Mouse (Mus musculus) embryonic stem cell, embryonic (primary cell): ENCODE measurements at regions not wholly inside any gene's neighbourhood (a gene's known extent, or its start where the extent isn't known, plus 50 kb on each side); places are given as distances from the start of the nearest gene placed in this dataset.

Experiments used
- CTCF ChIA-PET, 4 experiments: fragments of 300-600 bp in 2 of 4; fragments of 350-600 bp in 2 of 4; sonication (Branson Sonifier 250); formaldehyde crosslinking; loops; one replicate each; lab custom pipeline; 2022; ENCODE audit warnings: inconsistent platforms in 2 of 4; lab: Charles Lee
- POLR2A ChIA-PET, 4 experiments: fragments of 300-600 bp in 2 of 4; fragments of 350-600 bp in 2 of 4; sonication (Branson Sonifier 250); formaldehyde crosslinking; loops; one replicate each; lab custom pipeline; 2022; ENCODE audit warnings: antibody characterized with exemption in 4 of 4, inconsistent platforms in 1 of 4; lab: Charles Lee

- POLR2A ChIA-PET: interaction anchor here in 1 of 4 experiments (0.5 kb wide), 1 partner anchor 699 kb away, joined by 3 read pairs; no protein-coding TSS in a partner anchor
Measured at GRCm38 (mm10) chr19:34421171-34421570, 53.8 kb downstream of the Ch25h start.

GRCm38 (mm10) chr19:34420293-34420792 lies 54.6 kb downstream of the Ch25h start:
- ChIA-PET CTCF (no interaction called here), POLR2A (no interaction called here)

More at GRCm38 (mm10) chr19:34421171-34421570, 53.8 kb downstream of the Ch25h start:
- CTCF ChIA-PET: no interaction called here

GRCm38 (mm10) chr19:34407176-34407575 lies 67.8 kb downstream of the Ch25h start:
- ChIA-PET POLR2A (no interaction called here), CTCF (no interaction called here)

GRCm38 (mm10) chr19:34406710-34407109 lies 68.3 kb downstream of the Ch25h start:
- ChIA-PET CTCF (no interaction called here), POLR2A (no interaction called here)

GRCm38 (mm10) chr19:34396276-34396675 lies 78.7 kb downstream of the Ch25h start:
- ChIA-PET CTCF (no interaction called here), POLR2A (no interaction called here)

- ChIA-PET POLR2A (no interaction called here), CTCF (no interaction called here)
Measured at GRCm38 (mm10) chr19:34389940-34390339, 85.0 kb downstream of the Ch25h start.

- ChIA-PET POLR2A (no interaction called here), CTCF (no interaction called here)
Measured at GRCm38 (mm10) chr19:34382551-34382950, 92.1 kb downstream of the Fas start.
